Mouse (Mus musculus) CH12.LX (cell line): ENCODE measurements at regions not wholly inside any gene's neighbourhood (a gene's known extent, or its start where the extent isn't known, plus 50 kb on each side); places are given as distances from the start of the nearest gene placed in this dataset.

ENCODE experiments used
- DNase-seq: peaks from one replicate; pipeline ENCODE4 v3.0.0-alpha.2; 2013; ENCODE audit errors: extremely low read depth
- H3K27ac ChIP-seq: 2 replicates; pipeline ENCODE4 v1.5.1; 2012; ENCODE audit warnings: low read depth, mild to moderate bottlenecking, control low read depth, moderate library complexity; ENCODE audit not compliant: insufficient read depth
- H3K27me3 ChIP-seq: replicated peaks from 2 replicates; pipeline ENCODE3; 2012; ENCODE audit warnings: inconsistent platforms
- H3K36me3 ChIP-seq, 2 experiments: replicated peaks in 1 of 2; 2 replicates each; pipeline versions ENCODE3 to v1.6.1; 2012; ENCODE audit warnings: inconsistent platforms in 1 of 2, low read length in 1 of 2, mild to moderate bottlenecking in 1 of 2, mixed read lengths in 1 of 2, moderate library complexity in 1 of 2; ENCODE audit not compliant: control insufficient read depth in 1 of 2, insufficient read depth in 1 of 2
- H3K4me1 ChIP-seq, 2 experiments: 2 replicates each; pipeline ENCODE4 v1.6.1; 2012; ENCODE audit warnings: inconsistent platforms in 1 of 2, moderate library complexity in 1 of 2; ENCODE audit not compliant: insufficient read depth in 2 of 2, control insufficient read depth in 1 of 2
- H3K4me2 ChIP-seq: 2 replicates; pipeline ENCODE4 v1.6.1; 2012; ENCODE audit warnings: low read depth, mild to moderate bottlenecking, control low read depth; ENCODE audit not compliant: poor library complexity, insufficient read depth, severe bottlenecking
- H3K4me3 ChIP-seq, 3 experiments: fragments of 150-350 bp in 1 of 3; sonication (generic) in 1 of 3; replicated peaks in 1 of 3; 2 replicates each; pipeline versions ENCODE3 to v1.5.1; 2011 to 2012; ENCODE audit warnings: low read depth in 2 of 3, low read length in 2 of 3, mild to moderate bottlenecking in 2 of 3, moderate library complexity in 2 of 3, control low read depth in 1 of 3, improper control_type of control experiment in 1 of 3, inconsistent platforms in 1 of 3, mixed read lengths in 1 of 3; ENCODE audit not compliant: poor library complexity in 1 of 3
- H3K79me2 ChIP-seq: replicated peaks from 2 replicates; pipeline ENCODE4 v1.6.1; 2012; ENCODE audit warnings: mild to moderate bottlenecking, moderate library complexity; ENCODE audit not compliant: control insufficient read depth, poor library complexity, insufficient read depth, severe bottlenecking; ENCODE audit errors: extremely low read depth
- H3K9ac ChIP-seq: 2 replicates; pipeline ENCODE4 v1.6.1; 2012; ENCODE audit warnings: low read depth, mild to moderate bottlenecking, control low read depth, moderate library complexity; ENCODE audit not compliant: insufficient read depth
- H3K9me3 ChIP-seq: replicated peaks from 2 replicates; pipeline ENCODE3; 2012; ENCODE audit warnings: low read length, inconsistent platforms, mixed read lengths
- BHLHE40 ChIP-seq: IDR thresholded peaks from 2 replicates; pipeline ENCODE4 v1.6.1; 2011; ENCODE audit warnings: mild to moderate bottlenecking, low read depth, low read length, improper control_type of control experiment
- CTCF ChIP-seq, 2 experiments: IDR thresholded peaks in 1 of 2; conservative IDR thresholded peaks in 1 of 2; 2 replicates each; pipeline ENCODE4 v1.5.1; 2011 to 2012; ENCODE audit warnings: low read depth in 2 of 2, low read length in 2 of 2, improper control_type of control experiment in 1 of 2, inconsistent platforms in 1 of 2, mild to moderate bottlenecking in 1 of 2, moderate library complexity in 1 of 2
- E2F4 ChIP-seq: IDR thresholded peaks from 2 replicates; pipeline ENCODE4 v1.6.1; 2011; ENCODE audit warnings: low read depth, low read length, improper control_type of control experiment; ENCODE audit not compliant: insufficient replicate concordance
- EP300 ChIP-seq: IDR thresholded peaks from 2 replicates; pipeline ENCODE4 v1.6.1; 2011; ENCODE audit warnings: low read length, improper control_type of control experiment
- ETS1 ChIP-seq: conservative IDR thresholded peaks from 2 replicates; pipeline ENCODE4 v1.6.1; 2012; ENCODE audit warnings: low read depth, mild to moderate bottlenecking, inconsistent platforms, low read length, improper control_type of control experiment, moderate library complexity
- GABPA ChIP-seq: IDR thresholded peaks from 2 replicates; pipeline ENCODE4 v1.6.1; 2012; ENCODE audit warnings: low read depth, low read length, improper control_type of control experiment, inconsistent platforms; ENCODE audit not compliant: insufficient replicate concordance
- HCFC1 ChIP-seq: IDR thresholded peaks from 2 replicates; pipeline ENCODE4 v1.6.1; 2012; ENCODE audit warnings: low read depth, mild to moderate bottlenecking, inconsistent platforms, low read length, improper control_type of control experiment
- IRF4 ChIP-seq: IDR thresholded peaks from 2 replicates; pipeline ENCODE4 v1.6.1; 2014; ENCODE audit warnings: low read depth, mild to moderate bottlenecking, inconsistent platforms, low read length, improper control_type of control experiment
- JUN ChIP-seq: IDR thresholded peaks from 2 replicates; pipeline ENCODE4 v1.6.1; 2011; ENCODE audit warnings: low read depth, mild to moderate bottlenecking, low read length, improper control_type of control experiment, moderate library complexity; ENCODE audit not compliant: insufficient read depth
- JUND ChIP-seq: conservative IDR thresholded peaks from 2 replicates; pipeline ENCODE4 v1.6.1; 2011; ENCODE audit warnings: low read depth, low read length, improper control_type of control experiment
- KAT2A ChIP-seq: IDR thresholded peaks from 2 replicates; pipeline ENCODE4 v1.6.1; 2012; ENCODE audit warnings: low read length, improper control_type of control experiment, inconsistent platforms; ENCODE audit not compliant: insufficient replicate concordance
- NELFE ChIP-seq: IDR thresholded peaks from 2 replicates; pipeline ENCODE4 v1.6.1; 2011; ENCODE audit warnings: low read depth, low read length, improper control_type of control experiment
- RAD21 ChIP-seq: IDR thresholded peaks from 2 replicates; pipeline ENCODE4 v1.6.1; 2011; ENCODE audit warnings: low read depth, mild to moderate bottlenecking, low read length, improper control_type of control experiment, moderate library complexity
- RCOR1 ChIP-seq: conservative IDR thresholded peaks from 2 replicates; pipeline ENCODE4 v1.6.1; 2012; ENCODE audit warnings: low read depth, mild to moderate bottlenecking, inconsistent platforms, low read length, improper control_type of control experiment
- UBTF ChIP-seq: IDR thresholded peaks from 2 replicates; pipeline ENCODE4 v1.6.1; 2012; ENCODE audit warnings: low read depth, mild to moderate bottlenecking, inconsistent platforms, low read length, improper control_type of control experiment, moderate library complexity
- ZKSCAN1 ChIP-seq: IDR thresholded peaks from 2 replicates; pipeline ENCODE4 v1.6.1; 2012; ENCODE audit warnings: low read depth, inconsistent platforms, low read length, improper control_type of control experiment, borderline replicate concordance
- ZMIZ1 ChIP-seq: IDR thresholded peaks from 2 replicates; pipeline ENCODE4 v1.6.1; 2012; ENCODE audit warnings: low read depth, mild to moderate bottlenecking, inconsistent platforms, low read length, improper control_type of control experiment
- dilution Hi-C: fragments of 300-500 bp; cut with MboI; formaldehyde crosslinking; loops from 2 replicates; pipeline ENCODE4 v1.14.3; 2020; ENCODE audit warnings: low sequenced_read_pairs; ENCODE audit not compliant: extremely low pct_unique_long_range_greater_than_20kb, extremely low pct_ligation_motif_present
- in situ Hi-C: fragments of 300-500 bp; cut with MboI; formaldehyde crosslinking; loops from 3 replicates; pipeline ENCODE4 v1.14.3; 2019; ENCODE audit warnings: low sequenced_read_pairs, low pct_ligation_motif_present, low pct_unique_long_range_greater_than_20kb, mixed read lengths

DNA sequence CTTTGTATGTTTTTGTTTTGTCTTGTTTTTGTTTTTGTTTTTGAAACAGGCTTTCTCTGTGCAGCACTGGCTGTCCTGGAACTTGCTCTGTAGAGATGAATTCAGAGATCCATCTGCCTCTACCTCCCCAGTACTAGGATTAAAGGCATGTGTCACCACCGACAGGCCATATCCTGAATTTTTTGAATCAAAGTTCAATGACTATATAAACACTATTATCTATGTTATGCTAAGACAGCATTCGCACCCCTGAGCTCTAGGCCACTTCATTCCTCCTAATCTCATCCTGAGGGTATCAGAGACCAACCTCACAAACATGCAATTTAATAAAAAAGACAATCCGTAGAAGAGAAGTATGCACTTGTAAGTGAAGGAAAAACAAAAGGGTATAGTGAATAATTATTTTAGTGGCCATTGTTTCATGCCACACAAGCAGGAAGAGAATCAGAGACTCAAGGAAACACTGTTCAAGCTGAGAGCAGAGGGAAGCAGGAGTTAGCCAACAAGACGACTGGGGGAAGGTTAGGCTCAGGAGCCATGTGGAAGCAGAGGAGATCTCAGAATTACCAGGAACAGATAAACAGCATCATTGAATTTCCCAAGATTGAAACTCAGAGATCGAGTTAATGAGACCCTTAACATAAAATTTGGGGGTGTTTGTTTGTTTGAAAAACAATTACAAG, 101.2 kb upstream of the Cited2 start:
- TF ChIP-seq ZMIZ1 (no peak), E2F4 (no peak), BHLHE40 (no peak)
- Histone ChIP-seq H3K9me3 (no peaks in the 10 kb centered on the region), H3K79me2 (no peaks in the 10 kb centered on the region), H3K27me3 (no peaks in the 10 kb centered on the region), H3K36me3 (no peaks in the 10 kb centered on the region), H3K9ac (no peak overlapping the region), H3K4me1 (peaks cover 3 to 11% of the 10 kb centered on the region in 2 experiments; a peak in 3 of 4 replicates), H3K4me3 (no peak overlapping the region), H3K4me2 (no peak overlapping the region), H3K27ac (no peak overlapping the region)
- in situ Hi-C loops: no loop called here
- no peak for DNase-seq
- dilution Hi-C loops: no loop called here

DNA sequence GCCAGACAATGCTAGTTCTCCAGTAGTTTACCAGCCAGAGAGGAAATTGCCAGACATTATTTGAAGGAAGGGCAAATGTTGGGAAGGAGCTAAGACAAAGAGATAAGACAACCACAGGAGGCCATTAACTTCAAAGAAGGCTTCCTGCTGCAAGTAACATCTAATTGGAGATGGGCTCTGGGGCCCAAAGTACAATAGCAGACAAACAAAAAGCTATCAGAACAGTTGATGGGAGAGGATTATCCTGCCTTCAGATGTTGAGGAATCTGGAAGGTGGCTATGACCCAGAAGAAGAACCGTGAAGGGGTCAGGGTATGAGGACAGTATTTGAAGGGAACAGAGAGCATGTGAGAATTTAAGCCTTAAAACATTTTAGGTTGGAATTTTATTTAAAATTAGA, 100.2 kb upstream of the Cited2 start:
- no peak for DNase-seq
- Histone ChIP-seq H3K4me1 (peaks cover 3 to 11% of the 10 kb centered on the region in 2 experiments; a peak in 3 of 4 replicates), H3K27me3 (no peaks in the 10 kb centered on the region), H3K4me3 (no peak overlapping the region), H3K4me2 (no peak overlapping the region), H3K9me3 (no peaks in the 10 kb centered on the region), H3K36me3 (no peaks in the 10 kb centered on the region), H3K27ac (no peak overlapping the region), H3K79me2 (no peaks in the 10 kb centered on the region), H3K9ac (no peak overlapping the region)
- TF ChIP-seq KAT2A (no peak), GABPA (no peak), NELFE (no peak), UBTF (no peak), RAD21 (no peak), IRF4 (no peak)
- dilution Hi-C loops: no loop called here
- in situ Hi-C loops: no loop called here

DNA sequence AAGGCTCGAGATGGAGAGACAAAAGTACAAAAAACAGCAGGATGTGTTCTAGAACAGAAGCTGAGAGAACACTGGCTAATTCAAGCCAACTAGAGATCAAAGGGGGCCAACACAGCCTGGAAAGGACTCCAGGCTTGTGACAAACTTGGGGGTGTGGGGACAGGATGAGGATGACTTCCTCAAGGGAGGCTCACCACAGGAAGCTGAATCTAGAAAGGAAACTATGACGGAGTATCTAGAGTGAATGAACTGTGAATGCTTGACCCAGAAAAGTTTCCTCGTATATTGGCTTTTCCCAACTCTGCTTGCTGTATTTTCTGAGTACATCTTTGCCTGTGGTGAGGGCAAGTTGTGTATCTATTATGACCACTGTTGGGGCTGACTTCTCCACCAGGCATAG, 93.3 kb upstream of the Cited2 start:
- Histone ChIP-seq H3K36me3 (no peaks in the 10 kb centered on the region), H3K4me2 (peak overlapping the region; percentile 51), H3K27ac (no peak overlapping the region), H3K4me1 (peaks cover 0 to 23% of the 10 kb centered on the region in 2 experiments; a peak in 2 of 4 replicates), H3K9me3 (no peaks in the 10 kb centered on the region), H3K79me2 (no peaks in the 10 kb centered on the region), H3K4me3 (no peak overlapping the region), H3K9ac (no peak overlapping the region), H3K27me3 (no peaks in the 10 kb centered on the region)
- dilution Hi-C loops: no loop called here
- in situ Hi-C loops: no loop called here
- DNase-seq: peak; percentile 55
- TF ChIP-seq BHLHE40 (no peak), HCFC1 (no peak), JUND (peak; percentile 76), E2F4 (no peak), RCOR1 (no peak), CTCF (conservative IDR thresholded peaks at IDR 0.05 in 1 of 2, IDR thresholded peaks at IDR 0.05 in 1 of 2; ENCODE audit: low read depth in 2 of 2, low read length in 2 of 2) (no peak), ETS1 (peak; percentile 37; the same call in 1 of the 2 replicates), EP300 (peak; percentile 51), JUN (peak; percentile 78), ZKSCAN1 (no peak)
